Mouse (Mus musculus) right cerebral cortex, postnatal 36 days (tissue): ENCODE data around the gene Pla2g7.
"Not testable (repeated sequence)": the region's sequence is repeated elsewhere in the genome, so short reads cannot be mapped to it uniquely, and the experiment has no call there.

Experiments
- DNase-seq, 2 experiments: peaks; one replicate each; pipeline ENCODE4 v3.0.0; 2022; ENCODE audit warnings: low spot score in 2 of 2, mixed read lengths in 1 of 2

Gene Pla2g7

GRCm38 (mm10) chr17:43567992-43568888, at the start of gene Pla2g7:
Gene Pla2g7, plus strand, starts transcription at chr17:43568098.
- DNase-seq, result peak; percentile 32 to 40

GRCm38 (mm10) chr17:43518644-43519409, 49.1 kb upstream of the Pla2g7 start:
- DNase-seq, result peak; percentile 4 to 7

DNA sequence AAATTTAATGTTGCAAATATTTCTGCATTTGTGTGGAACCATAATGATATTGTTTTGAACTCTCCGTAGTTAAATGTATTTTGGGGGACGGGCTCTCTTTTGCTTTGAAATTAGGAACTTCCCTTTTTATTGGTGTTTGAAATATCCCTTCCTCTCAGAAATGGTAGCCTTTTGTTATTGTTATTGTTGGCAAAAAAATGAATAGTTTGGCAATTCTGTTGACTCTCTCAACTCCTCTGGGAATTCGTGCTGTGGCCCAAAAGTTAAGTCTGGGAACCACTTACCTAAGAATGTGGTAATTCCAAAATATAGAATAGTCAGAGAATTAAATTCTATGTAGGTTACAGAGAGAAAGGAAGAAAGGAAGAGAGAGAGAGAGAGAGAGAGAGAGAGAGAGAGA, 47.7 kb upstream of the Pla2g7 start:
- DNase-seq, result no peak

DNA sequence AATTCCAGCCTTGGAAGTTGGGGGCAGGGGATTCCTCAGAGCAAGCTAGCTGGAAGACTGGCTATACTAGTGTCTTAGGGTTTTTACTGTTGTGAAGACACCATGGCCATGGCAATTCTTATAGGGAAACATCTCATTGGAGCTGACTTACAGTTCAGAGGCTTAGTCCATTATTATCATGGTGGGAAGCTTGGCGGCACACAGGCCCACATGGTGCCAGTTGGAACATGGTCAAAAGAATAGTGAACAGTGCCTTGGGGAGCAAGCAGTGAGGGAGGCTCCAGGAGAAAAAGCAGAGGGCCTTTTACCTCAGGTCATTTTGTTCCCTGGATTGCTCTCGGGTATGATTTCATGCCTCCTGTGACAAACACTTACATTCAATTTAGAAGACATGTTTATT, 37.4 kb upstream of the Pla2g7 start:
- DNase-seq, result no peak

- DNase-seq, result no peak
These were observed 36.7 kb upstream of the Pla2g7 start for GRCm38 (mm10) chr17:43531192-43531591.

DNA sequence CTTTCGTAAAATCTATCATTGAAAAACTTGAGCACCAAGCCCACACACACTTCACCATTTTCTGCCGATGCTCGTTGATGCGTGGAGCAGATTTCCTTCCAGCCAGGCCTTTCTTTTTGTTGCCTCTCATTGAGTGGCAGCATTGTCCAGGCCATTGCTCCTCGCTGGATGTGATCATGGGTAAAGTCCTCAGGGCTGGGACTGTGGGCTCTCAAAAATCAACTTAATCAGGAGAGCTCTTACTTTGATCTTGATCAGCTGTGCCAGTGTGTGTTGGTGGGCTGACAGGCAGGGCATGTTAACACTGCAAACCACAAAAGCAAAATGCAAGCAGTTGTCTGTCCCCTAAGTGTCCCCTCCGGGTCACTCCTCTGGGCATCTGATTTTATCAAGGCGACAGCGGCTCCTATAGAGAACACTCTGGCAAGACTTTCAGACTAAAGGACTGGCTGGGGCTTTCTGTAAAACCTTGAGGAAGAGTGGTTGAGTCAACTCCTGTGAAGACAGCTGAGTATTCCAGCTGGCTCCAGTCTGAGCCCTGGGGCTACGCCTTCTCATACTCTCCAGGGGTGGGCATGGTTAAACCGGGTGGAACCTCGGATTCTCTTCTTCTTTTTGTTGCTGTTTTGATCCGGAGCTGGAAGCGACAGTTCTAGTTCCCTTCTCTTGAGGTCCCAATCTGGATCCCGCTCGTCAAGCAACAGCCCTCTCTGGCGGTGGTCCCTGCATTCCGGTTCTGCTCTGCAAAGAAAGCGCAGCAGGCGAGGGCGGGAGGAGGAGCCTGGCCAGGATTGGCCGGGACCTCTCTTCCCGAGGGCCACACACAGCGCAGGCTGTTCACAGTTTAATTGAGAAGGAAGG, 33.3 kb upstream of the Pla2g7 start:
- peak; percentile 2 for DNase-seq

GRCm38 (mm10) chr17:43536841-43537240, 31.1 kb upstream of the Pla2g7 start:
- not testable (repeated sequence) for DNase-seq

GRCm38 (mm10) chr17:43538767-43539166, 29.1 kb upstream of the Pla2g7 start:
- no peak for DNase-seq

DNA sequence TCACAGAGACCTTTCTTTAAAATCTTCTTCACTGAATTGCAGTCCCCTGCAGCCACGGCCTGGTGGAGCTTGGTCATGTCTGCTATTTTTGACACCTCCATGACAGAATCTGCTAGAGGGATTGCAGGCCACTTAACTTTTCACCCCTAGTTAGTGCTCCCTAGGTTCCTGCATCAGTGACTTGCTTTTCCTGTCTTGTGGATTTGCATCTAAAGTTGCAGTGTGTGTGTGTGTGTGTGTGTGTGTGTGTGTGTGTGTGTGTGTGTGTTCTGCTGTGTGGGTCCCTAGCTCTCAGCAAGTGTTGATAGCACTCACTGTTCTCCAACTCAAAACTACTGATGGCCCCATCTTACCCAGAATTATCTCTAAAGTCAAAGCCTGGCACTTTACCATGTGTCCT, 24.4 kb upstream of the Pla2g7 start, which contains the start of gene Ankrd66:
Ankrd66 (minus strand) TSS at position 101 of the 400 bp plus-strand sequence.
- no peak for DNase-seq

GRCm38 (mm10) chr17:43544040-43544439, 23.9 kb upstream of the Pla2g7 start:
- DNase-seq, result no peak

GRCm38 (mm10) chr17:43551122-43551630, 16.7 kb upstream of the Pla2g7 start:
- no peak for DNase-seq

DNA sequence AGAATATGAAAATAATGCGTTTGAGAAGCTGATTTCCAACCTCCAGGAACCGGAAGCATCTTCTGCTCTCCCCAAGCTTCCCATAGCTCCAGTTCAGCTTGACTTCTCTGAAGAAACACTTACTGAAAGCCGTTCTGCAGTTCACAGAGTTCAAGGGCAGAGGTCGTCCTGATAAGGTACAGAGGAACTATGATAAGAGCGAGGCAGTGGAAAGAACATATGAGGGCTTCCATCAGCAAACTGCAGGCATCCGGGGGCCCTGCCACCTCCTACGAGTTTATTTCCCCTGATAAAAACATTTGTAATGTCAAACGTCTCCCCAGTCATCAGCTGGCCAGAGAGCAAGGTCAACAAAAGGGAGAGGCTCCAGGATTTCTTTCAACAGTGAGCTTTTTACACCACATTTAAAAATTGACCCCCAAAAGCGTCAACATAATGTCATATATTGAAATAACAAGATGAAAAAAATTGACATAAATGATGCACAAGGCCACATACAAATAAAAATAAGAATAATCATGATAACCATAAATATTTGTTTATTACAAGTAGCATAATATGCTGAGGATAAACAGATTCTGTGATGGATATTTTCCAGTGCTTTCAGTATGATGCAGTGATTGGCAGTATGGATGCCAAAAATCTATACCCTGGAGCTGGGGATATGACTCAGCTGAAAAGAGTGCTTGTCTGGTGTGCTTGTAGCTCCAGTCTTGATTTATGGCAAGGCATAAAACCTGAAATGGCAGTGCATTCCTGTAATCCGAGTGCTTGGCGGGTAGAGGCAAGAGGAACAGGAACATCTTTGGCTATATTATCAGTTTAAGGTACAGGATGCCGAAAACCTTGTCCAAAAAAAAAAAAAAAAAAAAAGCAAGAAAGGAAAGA, 13.1 kb upstream of the Pla2g7 start:
- no peak for DNase-seq

GRCm38 (mm10) chr17:43557104-43557503, 10.8 kb upstream of the Pla2g7 start:
- no peak for DNase-seq

DNA sequence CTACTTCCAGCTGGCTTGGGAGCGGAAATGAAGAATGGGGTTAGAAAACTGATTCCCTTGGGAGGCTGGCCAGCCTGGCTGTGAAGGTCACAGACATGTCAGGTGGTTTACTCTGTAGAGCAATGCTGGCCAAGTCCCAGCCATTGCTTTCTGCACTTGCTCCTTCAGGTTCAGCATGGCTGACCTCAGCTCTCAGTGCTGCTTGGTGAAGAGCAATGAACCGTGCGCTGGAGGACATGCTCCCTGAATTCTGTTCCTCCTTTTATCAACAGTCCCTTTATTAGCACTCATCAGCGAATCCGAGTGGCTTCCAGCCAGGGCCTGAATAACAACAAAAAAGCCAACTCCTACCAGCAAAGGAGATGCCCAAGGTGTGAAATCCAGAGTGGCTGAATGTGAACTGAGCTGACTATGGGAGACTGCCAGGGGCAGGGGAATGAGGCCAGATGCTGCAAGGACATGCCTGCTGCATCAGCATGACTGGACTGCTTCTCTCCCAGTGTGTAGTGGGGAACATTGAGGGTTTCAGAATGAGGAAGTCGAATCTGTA, 10.3 kb upstream of the Pla2g7 start:
- peak; percentile 22 to 34 for DNase-seq

- DNase-seq, result no peak
These were observed 9.2 kb upstream of the Pla2g7 start for GRCm38 (mm10) chr17:43558678-43559077.

- no peak for DNase-seq
These were observed 4.5 kb upstream of the Pla2g7 start for GRCm38 (mm10) chr17:43563192-43563987.

DNA sequence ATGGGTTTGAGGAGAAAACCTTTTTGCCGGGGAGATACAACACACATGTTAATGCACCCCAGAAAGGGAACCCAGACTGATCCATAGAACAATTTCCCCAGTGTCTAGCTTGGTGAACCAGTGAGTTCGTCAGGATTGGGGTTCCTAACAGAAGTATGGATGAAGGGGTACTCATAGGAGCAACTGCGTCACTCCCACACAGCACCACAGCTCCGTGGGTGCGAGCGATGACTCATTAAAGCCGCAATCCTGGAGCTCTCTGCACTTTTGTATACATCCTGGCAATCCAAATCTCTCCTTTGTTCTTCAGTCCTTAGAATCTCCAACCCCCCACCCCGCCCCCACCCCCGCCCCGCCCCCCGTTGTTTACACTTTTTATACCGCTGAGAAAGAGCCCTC, 306 bp upstream of the Pla2g7 start:
- peak in 1 of 2 experiments; percentile 25 for DNase-seq

- no peak for DNase-seq
These were observed 1.4 kb downstream of the Pla2g7 start for GRCm38 (mm10) chr17:43569287-43569686.

DNA sequence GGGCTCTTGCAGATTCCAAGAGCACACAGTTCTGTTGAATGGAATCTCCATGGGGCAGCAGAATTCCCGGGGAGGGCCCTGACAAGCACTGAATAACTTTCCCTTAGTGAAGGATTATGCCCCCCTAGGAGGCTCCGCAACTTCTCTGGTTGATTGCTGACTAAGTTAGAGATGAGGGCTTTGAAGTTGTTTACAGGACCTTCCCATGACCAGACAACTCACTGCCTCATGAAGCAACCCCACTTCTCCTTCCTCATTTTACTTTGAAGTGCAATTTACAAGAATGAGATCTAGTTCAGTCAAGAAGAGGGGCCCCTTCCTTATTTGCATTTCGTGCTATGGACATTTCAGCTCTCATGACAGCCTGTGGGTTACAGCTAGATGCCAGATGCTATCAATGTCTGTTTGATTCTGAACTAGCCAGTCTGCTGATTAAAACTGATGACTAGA, 5.8 kb downstream of the Pla2g7 start:
- DNase-seq, result no peak
